Mouse (Mus musculus) cerebellum, adult 2 months (tissue): ENCODE data around the gene Wwox. TPM values are rescaled to one million over a fixed set of nuclear protein-coding genes. Genes with fewer than 3 reads are reported as not detected.

Source experiments
- DNase-seq, 2 experiments: peaks; one replicate each; pipeline ENCODE4 v3.0.0; 2021
- H3K27ac ChIP-seq: fragments of 200-500 bp; 2 replicates; pipeline ENCODE4 v1.5.1; 2012; ENCODE audit warnings: low read length, control low read depth, inconsistent platforms; ENCODE audit not compliant: insufficient read depth
- H3K27me3 ChIP-seq: fragments of 200-500 bp; 2 replicates; pipeline ENCODE4 v1.6.1; 2012; ENCODE audit warnings: inconsistent platforms, mild to moderate bottlenecking, low read length, moderate library complexity; ENCODE audit not compliant: control insufficient read depth, insufficient read depth
- H3K4me1 ChIP-seq: fragments of 200-500 bp; 2 replicates; pipeline ENCODE4 v1.6.1; 2011; ENCODE audit warnings: low read length; ENCODE audit not compliant: control insufficient read depth, insufficient read depth
- H3K4me3 ChIP-seq: fragments of 200-500 bp; replicated peaks from 2 replicates; pipeline ENCODE3; 2011; ENCODE audit warnings: mild to moderate bottlenecking, low read depth, low read length, control low read depth; ENCODE audit not compliant: insufficient read depth
- CTCF ChIP-seq: fragments of 200-500 bp; IDR thresholded peaks from 2 replicates; pipeline ENCODE4 v1.5.1; 2011; ENCODE audit warnings: low read depth, mild to moderate bottlenecking, control low read depth, low read length, moderate library complexity, borderline replicate concordance; ENCODE audit not compliant: insufficient read depth
- POLR2A ChIP-seq: fragments of 200-500 bp; IDR thresholded peaks from 2 replicates; pipeline ENCODE4 v1.6.1; 2011; ENCODE audit warnings: low read length, control low read depth, borderline replicate concordance; ENCODE audit not compliant: insufficient read depth
- WGBS: fragments of 180-500 bp; shearing (Covaris S2); methylation state at CpG from one replicate; pipeline ENCODE4 v1.1.7; 2018; 5-methylcytosine and 5-hydroxymethylcytosine counted together
- polyA plus RNA-seq: library from polyadenylated mRNA; depleted of rRNA; stranded (reverse); fragments of >200 nt; gene quantifications from 2 replicates; pipeline ENCODE4 v1.2.3, GENCODE M21; 2012

Wwox gene
- polyA plus RNA-seq, 1 experiment = 35.2 TPM

GRCm38 (mm10) chr8:115210014-115210413, 770.6 kb downstream of the Wwox start:
- WGBS = 84% methylated on average over 6 of the region's 6 CpGs
- no peak for TF ChIP-seq POLR2A
- no peak for TF ChIP-seq CTCF
- Histone ChIP-seq H3K4me1 (no peaks in the 10 kb centered on the region), H3K4me3 (no peak overlapping the region), H3K27me3 (no peaks in the 10 kb centered on the region), H3K27ac (no peak overlapping the region)
- DNase-seq = no peak

- TF ChIP-seq CTCF (no peak), POLR2A (no peak)
- Histone ChIP-seq H3K4me3 (no peak overlapping the region), H3K27me3 (no peaks in the 10 kb centered on the region), H3K27ac (no peak overlapping the region), H3K4me1 (no peaks in the 10 kb centered on the region)
- DNase-seq = peak; percentile 14 to 22
- WGBS = 40% methylated on average over 4 of the region's 4 CpGs
Measured at GRCm38 (mm10) chr8:115213126-115213525, 773.7 kb downstream of the Wwox start.

- Histone ChIP-seq H3K4me1 (no peaks in the 10 kb centered on the region), H3K4me3 (no peak overlapping the region), H3K27ac (no peak overlapping the region), H3K27me3 (no peaks in the 10 kb centered on the region)
- WGBS = 85% methylated on average over 17 of the region's 17 CpGs
- no peak for DNase-seq
- TF ChIP-seq CTCF (no peak), POLR2A (no peak)
Measured at GRCm38 (mm10) chr8:115214870-115215269, 775.4 kb downstream of the Wwox start.

GRCm38 (mm10) chr8:115216801-115217200, 777.3 kb downstream of the Wwox start:
- DNase-seq = no peak
- H3K27me3 ChIP-seq = no peaks in the 10 kb centered on the region
- H3K4me3 ChIP-seq = no peak overlapping the region
- TF ChIP-seq POLR2A = no peak
- TF ChIP-seq CTCF = no peak
- H3K27ac ChIP-seq = no peak overlapping the region
- 42% methylated on average over 3 of the region's 3 CpGs for WGBS
- no peaks in the 10 kb centered on the region for H3K4me1 ChIP-seq

- no peak overlapping the region for H3K27ac ChIP-seq
- no peak for DNase-seq
- 64% methylated on average over 13 of the region's 13 CpGs for WGBS
- H3K4me1 ChIP-seq = no peaks in the 10 kb centered on the region
- H3K4me3 ChIP-seq = no peak overlapping the region
- H3K27me3 ChIP-seq = no peaks in the 10 kb centered on the region
- TF ChIP-seq CTCF (no peak), POLR2A (no peak)
Measured at GRCm38 (mm10) chr8:115222545-115222944, 783.1 kb downstream of the Wwox start.

- no peak overlapping the region for H3K4me3 ChIP-seq
- no peaks in the 10 kb centered on the region for H3K27me3 ChIP-seq
- no peak for DNase-seq
- no peak for TF ChIP-seq CTCF
- no peak for TF ChIP-seq POLR2A
- 85% methylated on average over 20 of the region's 20 CpGs for WGBS
- H3K27ac ChIP-seq = no peak overlapping the region
- no peaks in the 10 kb centered on the region; the same call in 1 of the 2 replicates for H3K4me1 ChIP-seq
Measured at GRCm38 (mm10) chr8:115226781-115227583, 787.5 kb downstream of the Wwox start.

GRCm38 (mm10) chr8:115228903-115229302, 789.4 kb downstream of the Wwox start:
- Histone ChIP-seq H3K4me3 (no peak overlapping the region), H3K4me1 (no peaks in the 10 kb centered on the region; the same call in 1 of the 2 replicates), H3K27ac (no peak overlapping the region), H3K27me3 (no peaks in the 10 kb centered on the region)
- WGBS = 58% methylated on average over 11 of the region's 11 CpGs
- DNase-seq = no peak
- TF ChIP-seq CTCF (no peak), POLR2A (no peak)

- Histone ChIP-seq H3K4me3 (no peak overlapping the region), H3K27ac (no peak overlapping the region), H3K27me3 (no peaks in the 10 kb centered on the region), H3K4me1 (no peaks in the 10 kb centered on the region)
- DNase-seq = no peak
- TF ChIP-seq CTCF (no peak), POLR2A (no peak)
- 90% methylated on average over 6 of the region's 6 CpGs for WGBS
Measured at GRCm38 (mm10) chr8:115234068-115234467, 794.6 kb downstream of the Wwox start.
